Mouse (Mus musculus): ENCODE measurements around the gene Pold1.

Pold1 gene

GRCm38 (mm10) chr7:44484841-44485571 is 63.6 kb downstream of the Pold1 start:
- peak; percentile 88 for DNase-seq (ENCODE audit: low read depth, low spot score)
- H3K36me3 ChIP-seq (ENCODE audit: control insufficient read depth, insufficient read depth, low read length, poor library complexity, severe bottlenecking), result no peaks in the 10 kb centered on the region
- no peaks in the 10 kb centered on the region; the same call in none of the 2 replicates for H3K27me3 ChIP-seq (ENCODE audit: control insufficient read depth, insufficient read depth, low read length, poor library complexity, severe bottlenecking)

DNA sequence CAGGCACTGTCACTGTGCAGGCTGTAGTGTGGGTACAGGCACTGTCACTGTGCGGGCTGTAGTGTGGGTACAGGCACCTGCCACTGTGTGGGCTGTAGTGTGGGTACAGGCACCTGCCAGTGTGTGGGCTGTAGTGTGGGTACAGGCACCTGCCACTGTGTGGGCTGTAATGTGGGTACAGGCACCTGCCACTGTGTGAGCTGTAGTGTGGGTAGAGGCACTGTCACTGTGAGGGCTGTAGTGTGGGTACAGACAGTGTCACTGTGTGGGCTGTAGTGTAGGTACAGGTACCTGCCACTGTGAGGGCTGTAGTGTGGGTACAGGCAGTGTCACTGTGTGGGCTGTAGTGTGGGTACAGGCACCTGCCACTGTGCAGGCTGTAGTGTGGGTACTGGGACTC is 64.5 kb downstream of the Pold1 start:
- Histone ChIP-seq H3K27me3 (ENCODE audit: control insufficient read depth, insufficient read depth, low read length, poor library complexity, severe bottlenecking) (no peaks in the 10 kb centered on the region; the same call in none of the 2 replicates), H3K36me3 (ENCODE audit: control insufficient read depth, insufficient read depth, low read length, poor library complexity, severe bottlenecking) (no peaks in the 10 kb centered on the region)
- no peak for DNase-seq (ENCODE audit: low read depth, low spot score)

DNA sequence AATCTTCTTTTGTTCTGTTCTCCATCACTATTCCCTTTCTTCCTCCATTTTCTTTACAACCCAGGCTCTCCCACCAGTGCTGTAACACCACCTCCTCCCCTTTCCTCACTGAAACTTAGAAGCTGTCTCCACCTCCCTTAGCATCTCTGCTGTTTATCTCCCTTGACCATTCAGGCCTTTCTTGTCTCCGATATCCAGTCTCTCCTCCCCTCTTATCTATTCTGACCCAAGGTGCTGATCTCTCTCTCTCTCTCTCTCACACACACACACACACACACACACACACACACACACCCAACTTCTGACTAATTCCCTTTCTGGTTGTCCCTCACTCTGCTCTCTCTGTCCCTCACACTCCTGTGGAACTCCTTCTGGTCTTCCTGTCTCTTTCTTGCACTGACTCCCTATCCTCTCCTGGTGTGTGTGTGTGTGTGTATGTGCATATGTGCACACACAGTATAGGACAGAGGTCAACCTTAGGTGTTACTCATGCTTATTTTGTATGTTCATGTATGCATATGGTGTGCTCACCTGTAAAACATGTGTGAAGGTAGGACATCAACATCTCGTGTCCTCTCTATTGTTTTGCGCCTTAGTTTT is 65.7 kb downstream of the Pold1 start:
- Histone ChIP-seq H3K36me3 (ENCODE audit: control insufficient read depth, insufficient read depth, low read length, poor library complexity, severe bottlenecking) (no peaks in the 10 kb centered on the region), H3K27me3 (ENCODE audit: control insufficient read depth, insufficient read depth, low read length, poor library complexity, severe bottlenecking) (no peaks in the 10 kb centered on the region; the same call in none of the 2 replicates)
- DNase-seq (ENCODE audit: low read depth, low spot score), result no peak

Measured in splenic B cell, adult 2 months (primary cell).